Mouse (Mus musculus): Measurements from ENCODE around the gene Pfpl. TPM values are rescaled to one million over a fixed set of nuclear protein-coding genes. Genes with fewer than 3 reads are reported as not detected.

Gene Pfpl
- not detected in 2 replicates for polyA plus RNA-seq (2014; fragmentation: Nextera tagmentation; extraction: Ambion mirVana)

DNA sequence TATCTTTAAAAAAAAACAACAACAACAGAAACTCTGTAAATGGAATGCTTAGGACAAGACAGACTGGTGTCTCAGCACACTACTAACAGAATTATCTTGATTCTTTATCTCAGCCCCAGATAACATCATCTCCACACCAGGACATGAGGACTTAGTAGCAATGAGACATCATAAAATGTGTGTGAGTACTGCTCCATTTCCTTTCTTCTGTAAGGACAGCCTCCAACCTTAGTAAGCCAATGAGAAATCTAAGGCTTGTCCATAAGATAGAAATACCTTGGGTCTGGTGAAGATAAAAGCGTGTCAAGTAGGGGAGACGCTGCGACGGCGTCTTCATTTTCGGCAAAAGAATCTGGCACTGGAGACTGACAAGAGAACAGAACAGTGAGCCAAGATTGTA, at the start of gene Pfpl:
Gene Pfpl, plus strand, starts transcription at position 301 of the 400 bp plus-strand sequence.
- no peaks in the 10 kb centered on the region for H3K36me3 ChIP-seq (ENCODE audit: control insufficient read depth, insufficient read depth, low read length)
- H3K27me3 ChIP-seq (ENCODE audit: control insufficient read depth, insufficient read depth, low read length) = no peaks in the 10 kb centered on the region
- no peak within 1 kb of the TSS for H3K9ac ChIP-seq (ENCODE audit: low read depth, low read length)
- no peak within 1 kb of the TSS for H3K27ac ChIP-seq (ENCODE audit: low read depth, low read length)
- ATAC-seq (replicated peaks; ENCODE audit: insufficient number of reproducible peaks, low FRiP score, low TSS enrichment) = no peak
- H3K4me3 ChIP-seq (ENCODE audit: low read depth, low read length) = no peak within 1 kb of the TSS
- H3K9me3 ChIP-seq (replicated peaks; ENCODE audit: control insufficient read depth, low read length) = no peaks in the 10 kb centered on the region
- WGBS (ENCODE audit: insufficient replicate concordance) = 88% methylated on average over 6 of the region's 6 CpGs
- no peaks in the 10 kb centered on the region for H3K4me1 ChIP-seq (ENCODE audit: control insufficient read depth, insufficient read depth, low read length)
- H3K4me2 ChIP-seq = no peak within 1 kb of the TSS

DNA sequence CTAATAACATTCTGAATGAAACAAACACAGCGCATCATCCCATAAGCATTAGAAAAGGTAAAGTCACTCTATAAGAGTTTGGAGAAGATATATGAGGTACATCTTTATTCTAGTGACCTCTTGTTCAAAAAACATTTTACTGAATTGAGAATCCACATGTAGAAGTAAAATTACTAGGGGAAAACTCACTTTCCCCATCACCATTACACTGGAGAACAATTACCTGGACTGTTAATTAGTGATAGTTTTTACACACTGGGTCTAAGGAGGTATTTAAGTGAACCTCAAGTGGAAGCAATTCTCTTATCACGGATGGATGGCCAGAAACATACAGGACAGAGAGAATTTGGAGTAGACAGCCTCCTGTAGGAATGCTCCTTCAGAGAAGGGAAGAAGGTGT, 40.7 kb upstream of the Pfpl start, which contains the start of gene Olfr1440:
Gene Olfr1440, plus strand, starts transcription at position 301 of the 400 bp plus-strand sequence.
- H3K4me3 ChIP-seq (ENCODE audit: low read depth, low read length) = no peak within 1 kb of the TSS
- ATAC-seq (replicated peaks; ENCODE audit: insufficient number of reproducible peaks, low FRiP score, low TSS enrichment) = no peak
- H3K36me3 ChIP-seq (ENCODE audit: control insufficient read depth, insufficient read depth, low read length) = no peaks in the 10 kb centered on the region
- 66% methylated on average over 2 of the region's 2 CpGs for WGBS (ENCODE audit: insufficient replicate concordance)
- no peak within 1 kb of the TSS for H3K9ac ChIP-seq (ENCODE audit: low read depth, low read length)
- no peaks in the 10 kb centered on the region for H3K27me3 ChIP-seq (ENCODE audit: control insufficient read depth, insufficient read depth, low read length)
- H3K9me3 ChIP-seq (replicated peaks; ENCODE audit: control insufficient read depth, low read length) = no peaks in the 10 kb centered on the region
- no peak within 1 kb of the TSS for H3K27ac ChIP-seq (ENCODE audit: low read depth, low read length)
- H3K4me2 ChIP-seq = no peak within 1 kb of the TSS
- no peaks in the 10 kb centered on the region for H3K4me1 ChIP-seq (ENCODE audit: control insufficient read depth, insufficient read depth, low read length)

DNA sequence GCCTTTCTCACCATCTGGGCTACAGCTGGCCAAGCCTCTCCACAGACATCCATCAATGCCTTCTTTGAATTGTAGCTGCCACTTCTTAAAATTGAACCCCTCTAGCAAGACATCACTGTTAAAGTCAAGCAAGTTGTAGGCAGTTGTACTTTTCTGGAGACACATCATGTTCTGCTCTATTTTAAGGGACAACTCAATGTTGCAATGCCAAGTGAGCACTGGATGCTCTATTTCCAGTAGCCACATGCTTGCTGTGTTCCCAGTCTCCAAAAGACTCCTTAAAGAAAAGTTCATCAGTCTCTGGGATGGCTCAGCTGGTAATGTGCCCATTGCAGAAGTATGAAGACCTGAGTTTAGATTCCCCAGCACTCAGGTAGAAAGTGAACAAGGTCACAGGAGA, 14.0 kb upstream of the Pfpl start:
- Histone ChIP-seq H3K27me3 (ENCODE audit: control insufficient read depth, insufficient read depth, low read length) (no peaks in the 10 kb centered on the region), H3K27ac (ENCODE audit: low read depth, low read length) (no peak overlapping the region), H3K9me3 (replicated peaks; ENCODE audit: control insufficient read depth, low read length) (no peaks in the 10 kb centered on the region), H3K36me3 (ENCODE audit: control insufficient read depth, insufficient read depth, low read length) (no peaks in the 10 kb centered on the region), H3K9ac (ENCODE audit: low read depth, low read length) (no peak overlapping the region), H3K4me2 (no peak overlapping the region), H3K4me1 (ENCODE audit: control insufficient read depth, insufficient read depth, low read length) (no peaks in the 10 kb centered on the region), H3K4me3 (ENCODE audit: low read depth, low read length) (no peak overlapping the region)
- ATAC-seq (replicated peaks; ENCODE audit: insufficient number of reproducible peaks, low FRiP score, low TSS enrichment) = no peak

DNA sequence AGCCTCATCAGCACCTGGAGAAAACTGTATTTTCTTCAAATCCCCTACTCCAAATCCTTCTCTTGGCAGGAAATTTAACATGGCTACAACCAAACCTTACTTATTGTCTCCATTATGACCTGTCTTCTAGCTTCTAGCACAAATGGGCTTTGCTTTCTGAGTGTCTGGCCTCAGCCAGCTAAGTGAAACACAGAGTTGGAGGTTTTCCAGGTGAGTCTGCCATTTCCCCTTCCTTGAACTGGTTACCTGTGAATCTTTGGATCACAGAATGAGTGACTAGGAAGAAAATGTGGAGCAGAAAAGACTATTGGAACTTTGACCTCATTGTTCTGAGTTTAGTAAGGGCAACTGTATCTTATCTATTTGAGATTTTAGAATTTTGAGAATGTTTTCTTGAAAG, 10.3 kb upstream of the Pfpl start, which contains the start of gene Olfr1441:
Gene Olfr1441, plus strand, starts transcription at position 73 of the 400 bp plus-strand sequence.
- H3K4me2 ChIP-seq = no peak within 1 kb of the TSS
- no peaks in the 10 kb centered on the region for H3K9me3 ChIP-seq (replicated peaks; ENCODE audit: control insufficient read depth, low read length)
- no peaks in the 10 kb centered on the region for H3K36me3 ChIP-seq (ENCODE audit: control insufficient read depth, insufficient read depth, low read length)
- H3K9ac ChIP-seq (ENCODE audit: low read depth, low read length) = no peak within 1 kb of the TSS
- no peak within 1 kb of the TSS for H3K4me3 ChIP-seq (ENCODE audit: low read depth, low read length)
- no peak for ATAC-seq (replicated peaks; ENCODE audit: insufficient number of reproducible peaks, low FRiP score, low TSS enrichment)
- H3K27ac ChIP-seq (ENCODE audit: low read depth, low read length) = no peak within 1 kb of the TSS
- H3K4me1 ChIP-seq (ENCODE audit: control insufficient read depth, insufficient read depth, low read length) = no peaks in the 10 kb centered on the region
- H3K27me3 ChIP-seq (ENCODE audit: control insufficient read depth, insufficient read depth, low read length) = no peaks in the 10 kb centered on the region

DNA sequence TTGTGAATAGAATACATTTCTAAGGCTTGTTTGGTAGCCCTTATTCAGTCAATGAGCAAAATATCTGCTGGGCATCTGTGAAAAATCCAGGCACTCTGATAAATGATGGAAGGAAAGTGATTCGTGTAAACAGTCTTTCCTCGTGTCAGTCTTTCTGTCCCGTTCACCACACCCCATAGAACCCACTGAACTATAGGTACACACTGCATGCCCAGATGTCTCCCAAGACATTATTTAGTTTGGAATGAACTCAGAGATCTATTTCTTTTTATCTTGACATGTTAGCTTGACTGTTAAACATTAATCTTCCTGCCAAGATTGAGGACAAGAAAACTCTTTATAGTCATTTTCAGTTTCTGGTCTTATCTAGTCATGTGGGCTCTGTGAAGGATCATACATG, 9.4 kb upstream of the Pfpl start:
- Histone ChIP-seq H3K9me3 (replicated peaks; ENCODE audit: control insufficient read depth, low read length) (no peaks in the 10 kb centered on the region), H3K4me3 (ENCODE audit: low read depth, low read length) (no peak overlapping the region), H3K4me2 (no peak overlapping the region), H3K4me1 (ENCODE audit: control insufficient read depth, insufficient read depth, low read length) (no peaks in the 10 kb centered on the region), H3K27me3 (ENCODE audit: control insufficient read depth, insufficient read depth, low read length) (no peaks in the 10 kb centered on the region), H3K36me3 (ENCODE audit: control insufficient read depth, insufficient read depth, low read length) (no peaks in the 10 kb centered on the region), H3K9ac (ENCODE audit: low read depth, low read length) (no peak overlapping the region), H3K27ac (ENCODE audit: low read depth, low read length) (no peak overlapping the region)
- WGBS (ENCODE audit: insufficient replicate concordance) = 65% methylated on average over 3 of the region's 3 CpGs
- ATAC-seq (replicated peaks; ENCODE audit: insufficient number of reproducible peaks, low FRiP score, low TSS enrichment) = no peak

DNA sequence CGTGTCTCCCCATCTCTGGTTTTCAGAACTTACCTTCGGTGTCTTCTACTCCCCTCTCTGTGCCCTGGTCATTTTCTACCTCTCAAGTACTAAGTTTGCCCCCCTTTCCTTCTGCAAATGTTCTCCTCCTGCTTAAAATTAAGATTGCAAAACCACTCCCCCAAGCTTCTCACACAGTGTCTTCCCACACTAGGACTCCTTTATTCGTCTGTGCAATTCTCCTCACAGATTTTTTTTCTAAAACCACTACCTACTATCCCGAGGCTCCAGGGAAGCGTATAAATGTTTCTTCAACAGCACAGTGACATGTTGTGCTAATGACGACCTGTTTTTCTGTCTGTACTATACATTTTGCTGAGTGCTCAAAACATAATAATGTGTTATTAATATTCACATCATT, 7.2 kb upstream of the Pfpl start:
- H3K27me3 ChIP-seq (ENCODE audit: control insufficient read depth, insufficient read depth, low read length) = no peaks in the 10 kb centered on the region
- 73% methylated on average over 6 of the region's 6 CpGs for WGBS (ENCODE audit: insufficient replicate concordance)
- no peak for ATAC-seq (replicated peaks; ENCODE audit: insufficient number of reproducible peaks, low FRiP score, low TSS enrichment)

DNA sequence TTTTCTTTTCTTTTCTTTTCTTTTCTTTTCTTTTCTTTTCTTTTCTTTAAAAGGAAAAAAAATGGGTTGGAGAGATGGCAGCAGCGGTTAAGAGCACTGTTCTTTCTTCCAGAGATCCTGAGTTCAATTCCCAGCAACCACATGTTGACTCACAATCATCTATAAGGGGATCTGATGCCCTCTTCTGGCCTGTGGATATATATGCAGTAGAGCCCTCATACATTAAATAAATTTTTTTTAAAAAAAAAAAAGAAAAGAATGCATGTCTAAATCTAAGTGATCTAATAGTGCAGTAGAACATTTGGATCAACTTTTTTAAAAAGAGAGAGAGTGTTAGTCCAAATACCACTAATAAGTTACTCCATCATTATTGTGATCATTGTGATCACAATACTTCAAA, 6.0 kb upstream of the Pfpl start:
- ATAC-seq (replicated peaks; ENCODE audit: insufficient number of reproducible peaks, low FRiP score, low TSS enrichment) = no peak
- H3K4me3 ChIP-seq (ENCODE audit: low read depth, low read length) = no peak overlapping the region

More for the DNA sequence above, 7.2 kb upstream of the Pfpl start:
- no peak overlapping the region for H3K4me2 ChIP-seq
- H3K9ac ChIP-seq (ENCODE audit: low read depth, low read length) = no peak overlapping the region
- no peak overlapping the region for H3K27ac ChIP-seq (ENCODE audit: low read depth, low read length)
- H3K36me3 ChIP-seq (ENCODE audit: control insufficient read depth, insufficient read depth, low read length) = no peaks in the 10 kb centered on the region
- H3K4me3 ChIP-seq (ENCODE audit: low read depth, low read length) = no peak overlapping the region
- no peaks in the 10 kb centered on the region for H3K9me3 ChIP-seq (replicated peaks; ENCODE audit: control insufficient read depth, low read length)
- no peaks in the 10 kb centered on the region for H3K4me1 ChIP-seq (ENCODE audit: control insufficient read depth, insufficient read depth, low read length)

DNA sequence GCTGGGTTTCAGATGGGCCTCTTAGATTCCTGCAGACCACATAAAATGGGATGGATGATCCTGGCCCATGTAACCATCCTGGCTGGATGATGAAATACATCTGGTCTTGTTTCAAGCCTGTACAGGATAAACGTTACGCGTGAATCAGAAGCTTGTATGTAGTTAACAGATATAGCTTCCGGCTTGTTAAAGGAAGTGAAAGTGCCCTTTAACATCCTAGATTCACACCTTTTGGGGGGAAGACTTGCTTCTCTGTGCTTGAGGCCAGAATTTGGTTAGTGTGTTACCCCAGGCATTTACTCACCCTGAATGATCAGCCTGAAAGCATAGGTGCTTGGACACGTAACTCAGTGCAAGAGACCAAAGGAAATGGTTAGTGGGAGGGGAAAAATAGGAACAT, 604 bp upstream of the Pfpl start:
- Histone ChIP-seq H3K9ac (ENCODE audit: low read depth, low read length) (no peak overlapping the region), H3K4me3 (ENCODE audit: low read depth, low read length) (no peak overlapping the region), H3K4me2 (no peak overlapping the region), H3K27me3 (ENCODE audit: control insufficient read depth, insufficient read depth, low read length) (no peaks in the 10 kb centered on the region), H3K36me3 (ENCODE audit: control insufficient read depth, insufficient read depth, low read length) (no peaks in the 10 kb centered on the region), H3K9me3 (replicated peaks; ENCODE audit: control insufficient read depth, low read length) (no peaks in the 10 kb centered on the region), H3K27ac (ENCODE audit: low read depth, low read length) (no peak overlapping the region), H3K4me1 (ENCODE audit: control insufficient read depth, insufficient read depth, low read length) (no peaks in the 10 kb centered on the region)
- no peak for ATAC-seq (replicated peaks; ENCODE audit: insufficient number of reproducible peaks, low FRiP score, low TSS enrichment)
- 84% methylated on average over 5 of the region's 5 CpGs for WGBS (ENCODE audit: insufficient replicate concordance)

More for the DNA sequence above, 6.0 kb upstream of the Pfpl start:
- no peaks in the 10 kb centered on the region for H3K4me1 ChIP-seq (ENCODE audit: control insufficient read depth, insufficient read depth, low read length)
- WGBS (ENCODE audit: insufficient replicate concordance) = 81% methylated on average over 1 of the region's 1 CpGs
- H3K27me3 ChIP-seq (ENCODE audit: control insufficient read depth, insufficient read depth, low read length) = no peaks in the 10 kb centered on the region
- no peak overlapping the region for H3K9ac ChIP-seq (ENCODE audit: low read depth, low read length)
- no peak overlapping the region for H3K4me2 ChIP-seq
- H3K9me3 ChIP-seq (replicated peaks; ENCODE audit: control insufficient read depth, low read length) = no peaks in the 10 kb centered on the region
- no peak overlapping the region for H3K27ac ChIP-seq (ENCODE audit: low read depth, low read length)
- H3K36me3 ChIP-seq (ENCODE audit: control insufficient read depth, insufficient read depth, low read length) = no peaks in the 10 kb centered on the region

DNA sequence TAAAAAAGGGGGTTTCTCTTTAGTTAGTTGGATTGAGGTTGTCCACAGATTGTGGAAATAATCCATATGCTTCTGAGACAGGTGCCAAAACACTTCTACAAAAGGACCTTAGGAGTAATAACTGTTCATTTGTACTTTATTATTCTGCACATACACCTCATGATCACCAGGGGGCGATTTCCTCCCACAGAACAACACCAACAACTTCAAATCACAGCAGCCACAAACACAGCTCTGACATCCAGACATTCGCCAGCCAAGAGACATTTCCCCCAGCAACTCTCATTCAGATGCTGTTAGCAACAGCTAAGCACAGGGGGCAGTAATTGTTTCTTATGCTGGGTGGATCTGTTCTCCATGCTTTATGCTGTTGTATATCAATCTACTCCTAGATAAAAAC, 5.3 kb downstream of the Pfpl start:
- ATAC-seq (replicated peaks; ENCODE audit: insufficient number of reproducible peaks, low FRiP score, low TSS enrichment) = no peak
- Histone ChIP-seq H3K9ac (ENCODE audit: low read depth, low read length) (no peak overlapping the region), H3K9me3 (replicated peaks; ENCODE audit: control insufficient read depth, low read length) (no peaks in the 10 kb centered on the region), H3K36me3 (ENCODE audit: control insufficient read depth, insufficient read depth, low read length) (no peaks in the 10 kb centered on the region), H3K27me3 (ENCODE audit: control insufficient read depth, insufficient read depth, low read length) (no peaks in the 10 kb centered on the region), H3K4me3 (ENCODE audit: low read depth, low read length) (no peak overlapping the region), H3K4me1 (ENCODE audit: control insufficient read depth, insufficient read depth, low read length) (no peaks in the 10 kb centered on the region), H3K27ac (ENCODE audit: low read depth, low read length) (no peak overlapping the region), H3K4me2 (no peak overlapping the region)
- 5% methylated on average over 2 of the region's 2 CpGs for WGBS (ENCODE audit: insufficient replicate concordance)
